Mouse (Mus musculus): Measurements from ENCODE around the gene Lrrc42. TPM values are rescaled to one million over a fixed set of nuclear protein-coding genes. Genes with fewer than 3 reads are reported as not detected.

Gene Lrrc42
- 10 to 100 TPM; 29.3 to 29.5 TPM for total RNA-seq (2021)
- long read RNA-seq, experiment 1, transcript Lrrc42-201 (8 exons, 1,755 nt): major isoform, 22 of 28 reads
- long read RNA-seq, experiment 1, partial matches to known transcripts: 4 of 28 reads
- long read RNA-seq, experiment 1, other reads (novel, unspliced or antisense): 2 of 28 reads
- long read RNA-seq, experiment 2, transcript Lrrc42-201 (8 exons, 1,755 nt): major isoform, 15 of 18 reads
- long read RNA-seq, experiment 2, partial matches to known transcripts: 3 of 18 reads
- long read RNA-seq, experiment 2, other reads (novel, unspliced or antisense): 0 of 18 reads

- peak; percentile 97 for DNase-seq
Measured at GRCm38 (mm10) chr4:107253125-107254091, at the start of gene Lrrc42, which contains the start of gene Hspb11. Lrrc42 (minus strand) TSS chr4:107253532. Hspb11 (plus strand) TSS chr4:107253593.

GRCm38 (mm10) chr4:107302832-107303231 lies 49.5 kb upstream of the Lrrc42 start:
- DNase-seq: no peak

- DNase-seq: no peak
Measured at GRCm38 (mm10) chr4:107302221-107302620, 48.9 kb upstream of the Lrrc42 start.

- no peak for DNase-seq
Measured at GRCm38 (mm10) chr4:107300902-107301555, 47.7 kb upstream of the Lrrc42 start.

GRCm38 (mm10) chr4:107300371-107300770 lies 47.0 kb upstream of the Lrrc42 start:
- no peak for DNase-seq

GRCm38 (mm10) chr4:107299779-107300340 lies 46.5 kb upstream of the Lrrc42 start:
- DNase-seq: peak; percentile 10

- no peak for DNase-seq
Measured at GRCm38 (mm10) chr4:107298071-107298606, 44.8 kb upstream of the Lrrc42 start.

GRCm38 (mm10) chr4:107292273-107292662 lies 38.9 kb upstream of the Lrrc42 start:
- no peak for DNase-seq

GRCm38 (mm10) chr4:107291611-107292272 lies 38.4 kb upstream of the Lrrc42 start:
- DNase-seq: no peak

GRCm38 (mm10) chr4:107287517-107287916 lies 34.2 kb upstream of the Lrrc42 start:
- DNase-seq: no peak

GRCm38 (mm10) chr4:107286386-107286785 lies 33.1 kb upstream of the Lrrc42 start:
- DNase-seq: no peak

GRCm38 (mm10) chr4:107285446-107286200 lies 32.3 kb upstream of the Lrrc42 start:
- DNase-seq: no peak

GRCm38 (mm10) chr4:107280843-107281475 lies 27.6 kb upstream of the Lrrc42 start:
- DNase-seq: no peak

GRCm38 (mm10) chr4:107278188-107278707 lies 24.9 kb upstream of the Lrrc42 start:
- DNase-seq: no peak

- no peak for DNase-seq
Measured at GRCm38 (mm10) chr4:107274511-107274910, 21.2 kb upstream of the Lrrc42 start.

GRCm38 (mm10) chr4:107273683-107274082 lies 20.4 kb upstream of the Lrrc42 start:
- DNase-seq: no peak

- DNase-seq: no peak
Measured at GRCm38 (mm10) chr4:107260001-107260400, 6.7 kb upstream of the Lrrc42 start.

GRCm38 (mm10) chr4:107254414-107254813 lies 1.1 kb upstream of the Lrrc42 start:
- no peak for DNase-seq

- DNase-seq: no peak
Measured at GRCm38 (mm10) chr4:107252522-107252921, 810 bp downstream of the Lrrc42 start.

- DNase-seq: peak; percentile 51
Measured at GRCm38 (mm10) chr4:107250494-107250893, 2.8 kb downstream of the Lrrc42 start.

Measured in adrenal gland, postnatal 10 days (tissue).